Comparison of ENCODE assay signal across 16 mouse cellular contexts in genomic region chr1:118643138-118643979, GRCm38 (mm10). TPM values are rescaled to one million over a fixed set of nuclear protein-coding genes. Genes with fewer than 3 reads are reported as not detected.
DNase-seq lines count a peak whose midpoint lies in the region; ATAC-seq and TF ChIP-seq lines count a peak whose summit lies in the region.
"Had no signal": no experiment of that assay in that cellular context is flagged by ENCODE, and none has a peak within 500 bp of the region (broad histone marks: within the 10 kb centered on the region; RNA-seq: fewer than 3 reads in every experiment).

No protein-coding gene starts in this region.

- 36% methylated on average over 9 of the region's 9 CpGs for WGBS in kidney, adult 2 months
- WGBS in kidney, embryonic 15.5 days, result 43% methylated on average over 9 of the region's 9 CpGs
- 33% methylated on average over 9 of the region's 9 CpGs for WGBS in kidney, postnatal 0 days

- H3K4me1 ChIP-seq in kidney, adult 2 months (ENCODE audit: control insufficient read depth, insufficient read depth, low read length), result peaks cover 25% of the 10 kb centered on the region
- H3K4me1 ChIP-seq in kidney, embryonic 15.5 days, result peaks cover 5% of the 10 kb centered on the region; the same call in 1 of the 2 replicates
- H3K4me1 ChIP-seq in kidney, postnatal 0 days (replicated peaks; ENCODE audit: insufficient read depth, low read length), result no peaks in the 10 kb centered on the region
- H3K4me1 ChIP-seq: forebrain, embryonic 15.5 days had no signal

- H3K27me3 ChIP-seq in kidney, adult 2 months (replicated peaks; ENCODE audit: control insufficient read depth, insufficient read depth, low read length), result no peaks in the 10 kb centered on the region
- H3K27me3 ChIP-seq in kidney, embryonic 15.5 days, result no peaks in the 10 kb centered on the region
- no peaks in the 10 kb centered on the region for H3K27me3 ChIP-seq in kidney, postnatal 0 days (ENCODE audit: insufficient read depth, low read length)
- H3K27me3 ChIP-seq: forebrain, embryonic 15.5 days had no signal

- H3K4me3 ChIP-seq in kidney, adult 2 months (ENCODE audit: insufficient read depth, low read depth, low read length), result no peak overlapping the region
- H3K4me3 ChIP-seq in kidney, embryonic 15.5 days (replicated peaks), result no peak overlapping the region
- no peak overlapping the region for H3K4me3 ChIP-seq in kidney, postnatal 0 days (replicated peaks; ENCODE audit: low read depth, low read length)
- H3K4me3 ChIP-seq: embryonic facial prominence, embryonic 10.5 days; forebrain, embryonic 15.5 days; myocyte had no signal

- ATAC-seq in kidney, embryonic 15.5 days (replicated peaks; ENCODE audit: low FRiP score), result no peak
- ATAC-seq in kidney, postnatal 0 days (replicated peaks; ENCODE audit: low FRiP score, low read depth), result peak; percentile 40; the same call in 1 of the 2 replicates
- ATAC-seq: forebrain, embryonic 15.5 days had no signal

- peaks cover 5% of the 10 kb centered on the region; the same call in 1 of the 2 replicates for H3K36me3 ChIP-seq in kidney, adult 2 months (ENCODE audit: control insufficient read depth, insufficient read depth, low read length)
- 0 out of 2 replicates have a peak, but pooled peaks cover 9% of the 10 kb centered on the region for H3K36me3 ChIP-seq in kidney, embryonic 15.5 days
- H3K36me3 ChIP-seq in kidney, postnatal 0 days (ENCODE audit: insufficient read depth, low read length), result 0 out of 2 replicates have a peak, but pooled peaks cover 2% of the 10 kb centered on the region
- H3K36me3 ChIP-seq: embryonic facial prominence, embryonic 10.5 days; forebrain, embryonic 15.5 days had no signal

- no peak overlapping the region for H3K4me2 ChIP-seq in kidney, embryonic 15.5 days
- H3K4me2 ChIP-seq in kidney, postnatal 0 days (ENCODE audit: low read length), result no peak overlapping the region
- H3K4me2 ChIP-seq: forebrain, embryonic 15.5 days; heart, embryonic 11.5 days; hindbrain, embryonic 14.5 days had no signal

- DNase-seq in kidney, adult 2 months, result peak; percentile 82
- peak; percentile 15 for DNase-seq in adrenal gland, postnatal 10 days
- DNase-seq in kidney, postnatal 0 days (ENCODE audit: low spot score), result no peak
- DNase-seq in lung, postnatal 25 days (ENCODE audit: low spot score), result peak; percentile 82
- no peak for DNase-seq in cerebellum, adult 11 months
- DNase-seq in thymus, postnatal 0 days (ENCODE audit: low spot score), result no peak
- DNase-seq: cerebellum, adult 8-10 months; layer of hippocampus, adult 9-11 months; retina, postnatal 1 day; thymus, postnatal 4 days had no signal

- TF ChIP-seq POLR2A in kidney, adult 2 months (IDR thresholded peaks at IDR 0.05; ENCODE audit: low read depth, low read length), result no peak

- H3K27ac ChIP-seq in kidney, adult 2 months (ENCODE audit: insufficient read depth, low read depth, low read length), result peak overlapping the region; percentile 86
- H3K27ac ChIP-seq in kidney, embryonic 15.5 days, result no peak overlapping the region
- H3K27ac ChIP-seq in kidney, postnatal 0 days, result peak overlapping the region; percentile 26; the same call in 1 of the 2 replicates
- H3K27ac ChIP-seq: embryonic facial prominence, embryonic 10.5 days; forebrain, embryonic 15.5 days; hindbrain, embryonic 14.5 days had no signal

- H3K9ac ChIP-seq in kidney, embryonic 15.5 days, result no peak overlapping the region
- H3K9ac ChIP-seq in kidney, postnatal 0 days (ENCODE audit: low read depth, low read length), result no peak overlapping the region
- H3K9ac ChIP-seq: forebrain, embryonic 15.5 days; hindbrain, embryonic 14.5 days had no signal

- H3K9me3 ChIP-seq in kidney, embryonic 15.5 days (replicated peaks), result no peaks in the 10 kb centered on the region
- H3K9me3 ChIP-seq in kidney, postnatal 0 days (replicated peaks; ENCODE audit: low read length), result no peaks in the 10 kb centered on the region
- H3K9me3 ChIP-seq: embryonic facial prominence, embryonic 10.5 days; forebrain, embryonic 15.5 days had no signal

- TF ChIP-seq CTCF in kidney, adult 2 months (conservative IDR thresholded peaks at IDR 0.05; ENCODE audit: insufficient read depth, insufficient read length, low read depth, low read length), result no peak
- TF ChIP-seq CTCF in kidney, postnatal 0 days (IDR thresholded peaks at IDR 0.05; ENCODE audit: low read depth), result no peak

RNA-seq across cellular contexts. Expression of gene Tfcp2l1, which starts 15.6 kb away (rescaled TPM):
- polyA plus RNA-seq in kidney, adult 2 months (2012; rRNA removed), result 70.5 and 77.3 TPM in 2 replicates
- 25.0 and 26.9 TPM in 2 replicates for polyA plus RNA-seq in kidney, embryonic 15.5 days (2015; fragmentation: Nextera tagmentation; extraction: Ambion mirVana)
- total RNA-seq in adrenal gland, postnatal 10 days (2021), result 1 to 10 TPM; 1.1 TPM
- 35.6 and 38.6 TPM in 2 replicates for polyA plus RNA-seq in kidney, postnatal 0 days (2015; fragmentation: Nextera tagmentation; extraction: Ambion mirVana)
- 0.27 and 0.48 TPM in 2 replicates for polyA plus RNA-seq in thymus, postnatal 0 days (2015; fragmentation: Nextera tagmentation; extraction: Ambion mirVana)

Comparison
In these comparisons a context has a peak if more than half of its experiments do, and no peak if none do; other contexts are left out.
1. DNase-seq: peak in kidney, adult 2 months (single experiment), adrenal gland, postnatal 10 days (single experiment) and lung, postnatal 25 days (single experiment); none in kidney, postnatal 0 days (single experiment), cerebellum, adult 11 months (single experiment) and thymus, postnatal 0 days (single experiment).
2. RNA of gene Tfcp2l1, which starts 15.6 kb away (polyA plus RNA-seq): 70.5 to 77.3 TPM in kidney, adult 2 months, 35.6 to 38.6 TPM in kidney, postnatal 0 days and 25.0 to 26.9 TPM in kidney, embryonic 15.5 days; 0.27 to 0.48 TPM in thymus, postnatal 0 days; every median in the first group is over 10 times any median in the second.